1 mouse cellular context compared by ENCODE assay signal in the genomic region with DNA sequence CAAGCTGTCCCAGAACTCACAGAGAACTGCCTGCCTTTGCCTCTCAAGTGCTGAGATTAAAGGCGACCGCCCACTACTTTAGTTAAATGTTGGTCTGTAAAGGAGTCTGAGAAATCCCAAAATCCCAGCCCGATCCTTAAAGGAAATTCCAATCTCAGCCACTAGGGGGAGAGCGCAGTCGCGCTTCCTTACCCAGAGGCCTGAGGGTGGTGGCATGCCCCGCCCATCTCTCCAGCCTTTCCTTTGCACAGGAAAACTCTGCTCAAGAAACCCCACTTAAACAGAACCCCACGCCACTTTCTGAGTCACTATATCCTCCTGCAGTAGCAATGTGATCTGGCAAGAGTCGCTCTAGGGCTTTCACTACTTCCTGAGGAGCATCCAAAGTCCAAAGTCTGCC.
TF ChIP-seq lines count a peak whose summit lies in the region.

No protein-coding gene starts in this region.

TF ChIP-seq in CH12.LX, 34 proteins besides CTCF, POLR2A, EP300 and RAD21:
- TF ChIP-seq IRF4 (IDR thresholded peaks at IDR 0.05; ENCODE audit: low read depth, low read length) (no peak), KAT2A (IDR thresholded peaks at IDR 0.05; ENCODE audit: insufficient replicate concordance, low read length) (no peak), ETS1 (conservative IDR thresholded peaks at IDR 0.05; ENCODE audit: low read depth, low read length) (no peak), CHD1 (IDR thresholded peaks at IDR 0.05; ENCODE audit: low read depth, low read length) (no peak), MAZ (IDR thresholded peaks at IDR 0.05; ENCODE audit: low read depth, low read length) (0 out of 2 replicates have a peak, but pooled peaks have one; percentile 53), ELF1 (IDR thresholded peaks at IDR 0.05; ENCODE audit: low read depth, low read length) (peak; percentile 33; the same call in 1 of the 2 replicates), TBP (conservative IDR thresholded peaks at IDR 0.05; ENCODE audit: low read depth, low read length) (no peak), SMC3 (IDR thresholded peaks at IDR 0.05; ENCODE audit: low read depth, low read length) (peak; percentile 72), MYC (IDR thresholded peaks at IDR 0.05; ENCODE audit: low read depth, low read length) (0 out of 2 replicates have a peak, but pooled peaks have one; percentile 24), NELFE (IDR thresholded peaks at IDR 0.05; ENCODE audit: low read depth, low read length) (0 out of 2 replicates have a peak, but pooled peaks have one; percentile 20)
